Mouse (Mus musculus) myocyte (in vitro differentiated cells): ENCODE measurements at regions not wholly inside any gene's neighbourhood (a gene's known extent, or its start where the extent isn't known, plus 50 kb on each side); places are given as distances from the start of the nearest gene placed in this dataset.

Source experiments
- H3K27me3 ChIP-seq: one replicate; pipeline ENCODE4 v1.6.1; 2011; ENCODE audit not compliant: control insufficient read depth, insufficient read depth, insufficient read length
- H3K36me3 ChIP-seq: one replicate; pipeline ENCODE4 v1.6.1; 2011; ENCODE audit not compliant: control insufficient read depth, insufficient read depth
- H3K4me2 ChIP-seq: one replicate; pipeline ENCODE4 v1.6.1; 2011; ENCODE audit warnings: low read depth, control low read depth
- H3K4me3 ChIP-seq: one replicate; pipeline ENCODE4 v1.5.1; 2011; ENCODE audit warnings: mild to moderate bottlenecking, control low read depth, moderate library complexity
- H3K79me2 ChIP-seq: one replicate; pipeline ENCODE4 v1.6.1; 2011; ENCODE audit not compliant: control insufficient read depth, insufficient read depth
- H3ac ChIP-seq: one replicate; pipeline ENCODE4 v1.6.1; 2011; ENCODE audit not compliant: control insufficient read depth, insufficient read length
- CEBPB ChIP-seq: IDR thresholded peaks from 2 replicates; pipeline ENCODE4 v1.6.1; 2011; ENCODE audit warnings: mild to moderate bottlenecking, moderate library complexity; ENCODE audit not compliant: poor library complexity, insufficient read depth, severe bottlenecking
- E2F4 ChIP-seq: IDR thresholded peaks from one replicate; pipeline ENCODE4 v1.6.1; 2011; ENCODE audit warnings: mild to moderate bottlenecking, control low read depth, moderate library complexity; ENCODE audit not compliant: insufficient read depth
- MAX ChIP-seq: IDR thresholded peaks from one replicate; pipeline ENCODE4 v1.6.1; 2011; ENCODE audit warnings: low read depth, mild to moderate bottlenecking, control low read depth
- MYOD1 ChIP-seq, 3 experiments: IDR thresholded peaks; one replicate each; pipeline ENCODE4 v1.6.1; 2011; ENCODE audit warnings: control low read depth in 2 of 3, low read depth in 2 of 3, mild to moderate bottlenecking in 2 of 3, moderate library complexity in 1 of 3; ENCODE audit not compliant: insufficient read length in 2 of 3, control insufficient read depth in 1 of 3
- MYOG ChIP-seq, 3 experiments: IDR thresholded peaks; one replicate each; pipeline ENCODE4 v1.6.1; 2011; ENCODE audit warnings: control low read depth in 2 of 3, low read depth in 2 of 3, mild to moderate bottlenecking in 2 of 3; ENCODE audit not compliant: insufficient read length in 2 of 3, control insufficient read depth in 1 of 3, insufficient read depth in 1 of 3
- POLR2A ChIP-seq: IDR thresholded peaks from one replicate; pipeline ENCODE4 v1.6.1; 2011; ENCODE audit warnings: low read depth, mild to moderate bottlenecking, control low read depth, moderate library complexity; ENCODE audit not compliant: insufficient read length
- POLR2AphosphoS2 ChIP-seq: IDR thresholded peaks from one replicate; pipeline ENCODE4 v1.6.1; 2011; ENCODE audit warnings: low read depth, control low read depth; ENCODE audit not compliant: insufficient read length
- REST ChIP-seq: IDR thresholded peaks from one replicate; pipeline ENCODE4 v1.6.1; 2011; ENCODE audit warnings: mild to moderate bottlenecking, control low read depth, moderate library complexity; ENCODE audit not compliant: insufficient read depth, insufficient read length
- SRF ChIP-seq: IDR thresholded peaks from one replicate; pipeline ENCODE4 v1.6.1; 2011; ENCODE audit warnings: low read depth; ENCODE audit not compliant: control insufficient read depth, insufficient read length
- TCF12 ChIP-seq: IDR thresholded peaks from one replicate; pipeline ENCODE4 v1.6.1; 2011; ENCODE audit warnings: mild to moderate bottlenecking, control low read depth; ENCODE audit not compliant: poor library complexity, insufficient read depth, severe bottlenecking
- TCF3 ChIP-seq: IDR thresholded peaks from one replicate; pipeline ENCODE4 v1.6.1; 2011; ENCODE audit warnings: low read depth, control low read depth; ENCODE audit not compliant: insufficient read length
- USF1 ChIP-seq: IDR thresholded peaks from one replicate; pipeline ENCODE4 v1.6.1; 2011; ENCODE audit warnings: low read depth, mild to moderate bottlenecking, control low read depth, moderate library complexity

GRCm38 (mm10) chrX:166915356-166915953, 293.7 kb downstream of the Tmsb4x start:
- TF ChIP-seq REST (no peak), CEBPB (no peak), USF1 (no peak), POLR2A (no peak), MYOD1 (IDR thresholded peaks at IDR 0.05; ENCODE audit: control insufficient read depth in 1 of 3, insufficient read length in 2 of 3, low read depth in 2 of 3) (no peak), MAX (no peak), SRF (no peak), E2F4 (no peak), MYOG (IDR thresholded peaks at IDR 0.05; ENCODE audit: control insufficient read depth in 1 of 3, insufficient read depth in 1 of 3, insufficient read length in 2 of 3, low read depth in 2 of 3) (no peak)

GRCm38 (mm10) chrX:166906602-166907001, 302.5 kb downstream of the Tmsb4x start:
- TF ChIP-seq MAX = no peak
- TF ChIP-seq TCF3 = no peak
- TF ChIP-seq MYOG (IDR thresholded peaks at IDR 0.05; ENCODE audit: control insufficient read depth in 1 of 3, insufficient read depth in 1 of 3, insufficient read length in 2 of 3, low read depth in 2 of 3) = no peak
- TF ChIP-seq REST = no peak
- no peak for TF ChIP-seq POLR2A
- no peak for TF ChIP-seq USF1
- no peaks in the 10 kb centered on the region for H3K36me3 ChIP-seq
- H3K4me3 ChIP-seq = no peak overlapping the region
- H3K4me2 ChIP-seq = no peak overlapping the region
- no peaks in the 10 kb centered on the region for H3K27me3 ChIP-seq
- no peak overlapping the region for H3ac ChIP-seq
- H3K79me2 ChIP-seq = no peaks in the 10 kb centered on the region

More at GRCm38 (mm10) chrX:166915356-166915953, 293.7 kb downstream of the Tmsb4x start:
- Histone ChIP-seq H3K27me3 (no peaks in the 10 kb centered on the region), H3K36me3 (no peaks in the 10 kb centered on the region), H3K4me2 (no peak overlapping the region), H3ac (no peak overlapping the region), H3K4me3 (no peak overlapping the region), H3K79me2 (no peaks in the 10 kb centered on the region)

GRCm38 (mm10) chrX:166900761-166901160, 308.4 kb downstream of the Tmsb4x start:
- Histone ChIP-seq H3ac (no peak overlapping the region), H3K27me3 (no peaks in the 10 kb centered on the region), H3K36me3 (no peaks in the 10 kb centered on the region), H3K4me2 (no peak overlapping the region), H3K4me3 (no peak overlapping the region), H3K79me2 (no peaks in the 10 kb centered on the region)
- TF ChIP-seq MYOG (IDR thresholded peaks at IDR 0.05; ENCODE audit: control insufficient read depth in 1 of 3, insufficient read depth in 1 of 3, insufficient read length in 2 of 3, low read depth in 2 of 3) (no peak), MYOD1 (IDR thresholded peaks at IDR 0.05; ENCODE audit: control insufficient read depth in 1 of 3, insufficient read length in 2 of 3, low read depth in 2 of 3) (no peak), POLR2A (no peak), USF1 (no peak), TCF12 (no peak), E2F4 (no peak), REST (no peak), MAX (no peak), SRF (no peak), TCF3 (no peak), CEBPB (no peak), POLR2AphosphoS2 (no peak)

GRCm38 (mm10) chrX:166895199-166895598, 309.7 kb upstream of the Egfl6 start:
- Histone ChIP-seq H3ac (no peak overlapping the region), H3K79me2 (no peaks in the 10 kb centered on the region), H3K4me3 (no peak overlapping the region), H3K36me3 (no peaks in the 10 kb centered on the region), H3K4me2 (no peak overlapping the region), H3K27me3 (no peaks in the 10 kb centered on the region)
- TF ChIP-seq MYOG (IDR thresholded peaks at IDR 0.05; ENCODE audit: control insufficient read depth in 1 of 3, insufficient read depth in 1 of 3, insufficient read length in 2 of 3, low read depth in 2 of 3) (no peak), MYOD1 (IDR thresholded peaks at IDR 0.05; ENCODE audit: control insufficient read depth in 1 of 3, insufficient read length in 2 of 3, low read depth in 2 of 3) (no peak), POLR2A (no peak), REST (no peak), TCF12 (no peak), TCF3 (no peak), POLR2AphosphoS2 (no peak), USF1 (no peak), SRF (no peak), E2F4 (no peak), MAX (no peak), CEBPB (no peak)

- H3K36me3 ChIP-seq = no peaks in the 10 kb centered on the region
- no peak overlapping the region for H3ac ChIP-seq
- H3K79me2 ChIP-seq = no peaks in the 10 kb centered on the region
- TF ChIP-seq TCF3 (no peak), MYOG (IDR thresholded peaks at IDR 0.05; ENCODE audit: control insufficient read depth in 1 of 3, insufficient read depth in 1 of 3, insufficient read length in 2 of 3, low read depth in 2 of 3) (no peak), E2F4 (no peak), MAX (no peak), REST (no peak), SRF (no peak), TCF12 (no peak), POLR2AphosphoS2 (no peak), USF1 (no peak), POLR2A (no peak), MYOD1 (IDR thresholded peaks at IDR 0.05; ENCODE audit: control insufficient read depth in 1 of 3, insufficient read length in 2 of 3, low read depth in 2 of 3) (no peak), CEBPB (no peak)
- no peak overlapping the region for H3K4me2 ChIP-seq
- H3K27me3 ChIP-seq = no peaks in the 10 kb centered on the region
- no peak overlapping the region for H3K4me3 ChIP-seq
Measured at GRCm38 (mm10) chrX:166886417-166886816, 300.9 kb upstream of the Egfl6 start.
